Mouse (Mus musculus): ENCODE results near the gene Nup107.

GRCm38 (mm10) chr10:117770286-117771130 lies 22.0 kb downstream of the Nup107 start:
- TF ChIP-seq CTCF (IDR thresholded peaks at IDR 0.05 in 2 of 3, conservative IDR thresholded peaks at IDR 0.05 in 1 of 3; ENCODE audit: control insufficient read depth in 1 of 3, insufficient read depth in 1 of 3, low read depth in 2 of 3, low read length in 3 of 3, poor library complexity in 1 of 3, severe bottlenecking in 1 of 3) (no peak), GABPA (IDR thresholded peaks at IDR 0.05; ENCODE audit: low read depth, low read length) (no peak), GATA1 (IDR thresholded peaks at IDR 0.05; ENCODE audit: low read depth, low read length) (no peak), SMC3 (IDR thresholded peaks at IDR 0.05; ENCODE audit: low read depth, low read length) (no peak), POLR2AphosphoS2 (IDR thresholded peaks at IDR 0.05; ENCODE audit: low read length) (no peak)
